Mouse (Mus musculus) cortical plate, adult 2 months (tissue): Measurements from ENCODE around the gene Fgfr2. TPM values are rescaled to one million over a fixed set of nuclear protein-coding genes. Genes with fewer than 3 reads are reported as not detected.

Experiments used
- H3K27ac ChIP-seq: fragments of 200-500 bp; 2 replicates; pipeline ENCODE4 v1.5.1; 2012; ENCODE audit warnings: low read length, control low read depth, inconsistent platforms; ENCODE audit not compliant: insufficient read depth
- H3K4me1 ChIP-seq: fragments of 200-500 bp; 2 replicates; pipeline ENCODE4 v1.6.1; 2011; ENCODE audit warnings: low read length; ENCODE audit not compliant: control insufficient read depth, insufficient read depth
- H3K4me3 ChIP-seq: fragments of 200-500 bp; 2 replicates; pipeline ENCODE4 v1.5.1; 2011; ENCODE audit warnings: mild to moderate bottlenecking, low read length, control low read depth; ENCODE audit not compliant: insufficient read depth
- CTCF ChIP-seq: fragments of 200-500 bp; IDR thresholded peaks from 2 replicates; pipeline ENCODE4 v1.5.1; 2011; ENCODE audit warnings: mild to moderate bottlenecking, control low read depth, low read length; ENCODE audit not compliant: insufficient read depth; ENCODE audit errors: extremely low read depth
- POLR2A ChIP-seq: fragments of 200-500 bp; IDR thresholded peaks from 2 replicates; pipeline ENCODE4 v1.6.1; 2011; ENCODE audit warnings: mild to moderate bottlenecking, low read length, control low read depth; ENCODE audit not compliant: insufficient read depth; ENCODE audit errors: extremely low read depth
- polyA plus RNA-seq: library from polyadenylated mRNA; depleted of rRNA; stranded (reverse); fragments of >200 nt; gene quantifications from 2 replicates; pipeline ENCODE4 v1.2.3, GENCODE M21; 2012

Gene Fgfr2
- polyA plus RNA-seq, 1 experiment = 50.4 TPM

DNA sequence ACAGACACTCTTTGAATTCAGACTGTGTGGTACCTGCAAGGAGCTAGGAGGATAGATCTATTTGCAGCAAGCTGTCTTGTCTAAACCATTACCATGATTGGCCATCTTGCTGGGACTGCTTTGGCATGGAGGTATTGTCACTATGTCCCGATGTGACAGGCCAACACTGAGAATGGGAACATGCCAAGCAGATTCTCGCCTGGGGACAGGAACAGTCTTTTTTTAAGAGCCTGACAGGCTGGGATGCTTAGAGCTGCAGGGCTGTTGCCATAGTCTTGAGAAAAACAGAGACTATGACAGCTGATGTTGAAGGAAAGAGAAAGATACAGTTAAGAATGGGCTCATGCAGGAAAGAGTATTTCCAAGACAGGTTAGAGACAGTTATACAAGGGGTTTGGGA is 711.4 kb downstream of the Fgfr2 start:
- H3K4me1 ChIP-seq = peaks cover 2% of the 10 kb centered on the region
- H3K27ac ChIP-seq = no peak overlapping the region
- no peak overlapping the region for H3K4me3 ChIP-seq
- no peak for TF ChIP-seq CTCF
- no peak for TF ChIP-seq POLR2A

DNA sequence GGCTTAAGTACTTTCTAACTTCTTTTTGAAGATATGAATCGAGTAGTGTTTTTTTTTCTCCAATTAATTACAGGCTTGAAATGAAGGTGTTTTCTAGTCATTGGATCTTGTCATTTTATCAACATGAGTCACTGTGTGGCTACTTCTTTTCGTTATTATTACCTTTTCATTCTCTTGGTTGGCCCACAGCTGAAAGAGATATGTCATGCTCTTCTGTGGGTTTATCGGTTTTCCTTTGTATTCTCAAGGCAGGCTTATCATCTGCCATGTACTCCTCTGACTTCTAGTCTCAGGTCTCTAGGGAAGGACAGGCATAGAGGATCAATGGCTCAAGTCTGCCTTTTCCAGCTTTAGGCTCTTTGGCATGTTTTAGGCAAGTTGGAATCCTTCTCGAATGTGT is 712.2 kb downstream of the Fgfr2 start:
- no peak for TF ChIP-seq CTCF
- TF ChIP-seq POLR2A = no peak
- Histone ChIP-seq H3K27ac (no peak overlapping the region), H3K4me3 (no peak overlapping the region), H3K4me1 (peaks cover 2% of the 10 kb centered on the region)

DNA sequence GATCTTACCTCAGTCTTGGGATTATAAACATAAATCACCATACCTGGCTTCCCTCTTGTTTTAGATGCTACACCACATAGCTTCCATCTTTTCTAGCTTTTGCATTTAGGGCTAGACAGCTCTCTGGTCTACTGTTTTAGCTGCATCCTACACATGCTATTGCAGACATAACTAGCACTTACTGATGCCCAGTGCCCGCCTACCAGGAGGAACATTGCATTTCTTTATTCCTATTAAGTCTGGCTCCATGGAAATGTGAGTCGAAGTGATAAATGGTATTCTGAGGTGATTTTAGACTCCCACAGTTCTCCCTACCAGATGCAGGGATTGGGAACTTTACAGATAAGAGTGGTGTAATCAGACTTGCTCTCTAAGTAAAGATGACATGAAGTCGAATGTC is 713.3 kb downstream of the Fgfr2 start:
- peak overlapping the region; percentile 28; the same call in 1 of the 2 replicates for H3K27ac ChIP-seq
- TF ChIP-seq CTCF = no peak
- TF ChIP-seq POLR2A = no peak
- peaks cover 2% of the 10 kb centered on the region for H3K4me1 ChIP-seq
- H3K4me3 ChIP-seq = no peak overlapping the region

DNA sequence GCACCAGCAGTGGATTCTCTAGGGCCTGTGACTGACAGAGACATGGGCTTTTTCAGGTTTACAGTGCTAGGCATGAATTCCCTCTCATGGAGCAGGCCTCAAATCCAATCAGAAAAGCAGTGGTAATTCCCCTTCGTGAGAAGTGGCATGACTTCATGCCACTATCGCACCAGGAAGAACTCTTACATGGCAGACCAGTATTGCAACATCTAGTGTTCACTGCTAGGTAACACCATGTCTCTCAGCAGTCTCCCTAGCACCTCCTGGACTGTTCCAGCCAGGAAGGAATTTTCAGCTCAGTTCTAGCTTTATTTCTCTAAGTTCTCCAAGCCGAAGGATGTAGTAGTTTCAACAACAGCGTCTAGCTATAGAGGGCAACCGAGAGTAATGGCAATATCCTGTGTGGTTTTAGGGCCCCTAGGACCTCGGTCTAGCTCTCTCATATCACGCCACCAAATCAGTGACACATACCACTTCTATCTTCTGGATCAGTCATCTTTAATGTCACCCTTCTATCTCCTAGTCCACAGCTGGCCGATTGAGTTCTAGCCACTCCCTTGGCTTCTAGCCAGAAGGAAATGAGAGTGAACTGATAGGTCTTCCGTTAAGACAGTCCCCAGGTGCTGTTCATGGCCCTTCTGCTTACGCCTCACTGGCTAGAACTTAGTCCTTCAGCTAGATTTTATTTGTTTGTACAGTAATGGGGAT is 720.6 kb downstream of the Fgfr2 start:
- no peak overlapping the region for H3K4me3 ChIP-seq
- H3K4me1 ChIP-seq = no peaks in the 10 kb centered on the region
- no peak overlapping the region for H3K27ac ChIP-seq
- no peak for TF ChIP-seq POLR2A
- no peak for TF ChIP-seq CTCF

DNA sequence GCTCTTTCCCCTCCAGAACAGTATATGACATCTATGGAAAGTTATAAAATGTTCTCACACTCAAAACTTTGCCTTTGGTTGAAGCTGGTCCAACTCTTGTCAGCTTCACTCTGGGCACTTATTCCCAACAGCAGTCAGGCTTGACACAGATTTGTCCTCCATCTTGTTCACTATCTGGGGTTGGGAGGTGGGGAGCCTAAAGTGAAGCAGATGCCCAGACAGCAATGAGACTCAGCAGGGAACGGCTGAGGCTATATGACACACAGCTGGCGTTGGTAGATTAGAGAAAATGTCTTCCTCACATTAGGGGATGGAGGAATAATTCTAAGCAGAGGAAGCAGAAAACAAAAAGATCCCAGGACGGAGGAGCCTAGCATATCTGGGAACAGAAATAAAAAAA is 724.7 kb downstream of the Fgfr2 start:
- Histone ChIP-seq H3K4me1 (no peaks in the 10 kb centered on the region), H3K27ac (no peak overlapping the region), H3K4me3 (no peak overlapping the region)
- TF ChIP-seq POLR2A (no peak), CTCF (no peak)

DNA sequence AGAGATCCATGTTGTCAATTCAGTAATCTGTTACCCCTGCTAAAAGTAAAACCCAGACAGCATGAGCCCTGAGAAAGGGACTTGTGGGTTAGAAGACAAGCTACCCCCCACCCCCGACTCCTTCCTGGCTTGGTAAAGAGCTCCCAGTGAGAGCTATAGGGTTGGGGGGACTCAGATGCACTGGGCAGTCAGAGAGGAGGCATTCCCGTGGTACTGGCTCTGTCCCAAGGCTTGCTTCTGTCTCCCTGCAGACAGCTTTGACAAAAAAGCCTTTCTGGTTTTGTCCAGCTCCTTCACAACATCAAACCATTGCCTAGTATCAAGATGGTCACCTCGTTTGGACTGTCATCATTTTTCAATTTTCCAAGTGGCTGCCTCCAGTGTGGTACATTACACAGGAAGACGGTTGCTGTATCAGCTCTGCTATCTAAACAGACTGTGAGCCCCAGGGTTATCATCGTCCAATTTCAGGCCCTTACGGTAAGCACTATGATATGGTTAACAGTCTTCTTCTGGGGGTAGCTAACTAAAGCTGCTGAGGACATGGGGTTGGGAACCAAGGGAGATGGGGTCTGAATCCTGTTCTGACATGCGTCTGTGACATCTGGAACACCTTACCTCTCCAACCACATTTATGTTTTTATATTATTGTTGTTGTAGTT is 726.4 kb downstream of the Fgfr2 start:
- Histone ChIP-seq H3K4me1 (no peaks in the 10 kb centered on the region), H3K4me3 (no peak overlapping the region), H3K27ac (no peak overlapping the region)

DNA sequence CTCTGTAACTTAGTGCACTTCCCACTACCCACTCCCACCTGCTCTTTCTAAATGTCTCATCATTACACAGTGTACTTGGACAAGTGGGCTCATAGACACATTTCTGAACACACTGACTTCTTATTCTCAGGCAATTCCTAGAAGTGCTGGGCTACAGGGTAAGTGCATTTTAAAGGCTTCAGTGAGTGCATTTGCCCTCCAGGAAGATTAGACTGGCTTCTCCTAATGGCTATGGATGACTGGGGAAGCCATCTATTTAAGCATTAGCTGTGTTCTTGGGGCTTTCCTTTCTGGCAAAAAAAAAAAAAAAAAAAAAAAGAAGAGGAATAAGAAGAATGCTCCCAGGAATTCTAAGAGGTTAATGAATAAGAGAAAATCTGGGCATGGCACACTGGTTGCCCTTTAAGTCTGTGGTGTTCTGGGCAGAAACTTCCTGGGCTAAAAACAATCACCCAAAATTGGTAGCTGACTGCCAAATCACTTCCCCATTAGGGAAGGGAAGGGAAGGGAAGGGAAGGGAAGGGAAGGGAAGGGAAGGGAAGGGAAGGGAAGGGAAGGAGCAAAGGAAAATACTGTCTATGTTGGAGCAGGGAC is 729.5 kb downstream of the Fgfr2 start:
- H3K27ac ChIP-seq = no peak overlapping the region
- TF ChIP-seq CTCF (no peak), POLR2A (no peak)
- H3K4me1 ChIP-seq = no peaks in the 10 kb centered on the region
- H3K4me3 ChIP-seq = no peak overlapping the region

More for the DNA sequence above, 726.4 kb downstream of the Fgfr2 start:
- TF ChIP-seq CTCF (no peak), POLR2A (no peak)

DNA sequence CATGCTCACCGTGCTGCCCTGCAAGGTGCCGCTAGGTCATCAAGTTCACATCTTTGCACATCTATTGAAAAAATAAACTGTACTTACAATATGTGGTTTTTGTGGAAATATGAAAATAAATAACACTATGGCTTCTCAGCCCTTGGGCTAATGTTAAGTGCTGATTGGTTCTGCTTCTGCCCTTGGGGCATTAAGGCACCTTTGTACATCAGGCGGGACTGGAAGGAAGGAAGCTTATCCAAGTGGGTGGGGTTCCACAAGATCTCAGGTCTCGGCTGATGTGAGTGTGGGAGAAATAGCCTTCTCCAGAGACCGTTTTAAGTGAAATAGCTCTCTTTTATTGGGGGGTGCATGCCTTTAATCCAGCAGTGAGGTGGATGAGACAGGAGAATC is 730.1 kb downstream of the Fgfr2 start:
- Histone ChIP-seq H3K4me3 (no peak overlapping the region), H3K27ac (no peak overlapping the region), H3K4me1 (no peaks in the 10 kb centered on the region)
- TF ChIP-seq POLR2A (no peak), CTCF (no peak)

DNA sequence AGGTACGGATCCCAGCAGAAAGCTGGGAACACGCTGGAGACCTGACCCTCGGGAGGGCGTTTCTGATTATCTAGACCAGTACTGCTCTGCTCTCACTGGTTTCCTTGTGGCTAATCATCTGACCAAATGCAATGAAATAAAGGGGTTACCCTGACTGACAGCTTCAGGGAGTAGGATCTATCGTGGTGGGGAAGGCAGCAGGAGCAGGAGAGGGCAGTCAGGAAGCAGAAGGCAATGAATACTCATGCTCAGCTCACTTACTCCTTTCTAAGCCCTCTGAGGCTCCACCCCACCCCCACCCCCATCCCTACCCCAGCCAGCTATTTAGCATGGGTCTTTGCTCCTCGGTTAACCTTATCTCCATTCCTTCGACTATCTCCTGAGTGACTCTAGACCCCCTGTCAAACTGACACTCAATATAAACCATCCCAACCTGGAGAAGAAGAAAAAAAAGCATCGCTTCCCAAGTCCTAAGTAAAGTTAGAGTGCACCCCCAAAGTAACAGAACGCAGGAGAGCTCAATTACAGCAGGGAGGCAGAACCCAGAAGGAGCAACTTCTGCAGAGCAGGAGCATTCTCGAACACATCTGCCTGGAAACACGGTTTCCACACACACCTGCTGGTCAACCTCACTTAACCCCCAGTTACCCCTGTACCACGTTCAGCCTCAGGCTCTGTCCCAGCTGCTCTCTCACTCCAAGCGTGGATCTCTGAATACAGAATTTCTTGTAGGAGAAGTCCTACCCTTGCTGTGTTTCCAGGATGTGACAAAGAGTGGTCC is 730.7 kb downstream of the Fgfr2 start:
- Histone ChIP-seq H3K4me1 (no peaks in the 10 kb centered on the region), H3K4me3 (no peak overlapping the region), H3K27ac (no peak overlapping the region)
- no peak for TF ChIP-seq CTCF
- no peak for TF ChIP-seq POLR2A

DNA sequence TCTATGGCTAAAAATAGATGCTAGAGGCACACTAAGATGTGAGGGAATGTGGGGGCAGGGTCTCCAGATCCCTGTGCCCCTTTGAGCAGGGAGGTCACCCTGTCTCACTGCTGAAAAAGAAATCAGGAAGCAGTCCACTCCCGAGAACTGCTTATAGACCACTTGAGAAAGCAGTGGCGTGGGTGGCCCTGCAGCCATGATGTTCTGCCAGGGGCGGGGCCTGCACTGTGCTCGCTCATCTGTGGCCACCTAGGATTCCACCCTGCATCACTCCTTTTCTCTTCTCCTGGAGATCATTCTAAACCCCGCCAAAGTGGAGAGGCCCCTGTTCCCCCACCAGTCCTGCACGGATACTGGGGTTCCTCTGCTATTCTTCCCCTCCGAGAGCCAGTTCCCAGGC is 733.7 kb downstream of the Fgfr2 start:
- H3K4me1 ChIP-seq = no peaks in the 10 kb centered on the region
- no peak overlapping the region for H3K4me3 ChIP-seq
- TF ChIP-seq POLR2A (no peak), CTCF (no peak)
- no peak overlapping the region for H3K27ac ChIP-seq

DNA sequence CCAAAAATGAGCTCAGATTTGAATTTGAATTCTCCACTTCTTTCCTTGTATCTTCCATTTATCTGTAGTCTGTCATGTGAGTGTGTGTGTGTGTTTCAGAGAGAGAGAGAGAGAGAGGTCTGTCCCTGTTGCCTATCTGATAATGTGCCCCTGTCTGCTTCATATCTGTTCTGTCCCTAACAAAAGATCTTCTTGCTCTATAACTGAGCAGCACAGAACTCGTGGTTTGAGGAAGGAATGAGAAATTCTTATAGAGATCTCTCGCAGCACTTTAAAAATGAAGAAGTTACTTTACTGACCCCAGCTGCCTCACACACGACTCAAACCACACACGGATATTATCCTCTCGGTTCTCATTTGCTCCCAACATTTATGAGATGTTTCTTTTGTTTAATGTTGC is 735.6 kb downstream of the Fgfr2 start:
- H3K27ac ChIP-seq = no peak overlapping the region
- no peaks in the 10 kb centered on the region for H3K4me1 ChIP-seq
- TF ChIP-seq POLR2A (no peak), CTCF (no peak)
- H3K4me3 ChIP-seq = no peak overlapping the region
